Mouse (Mus musculus): ENCODE data around the gene Hist1h4h.

Gene Hist1h4h

DNA sequence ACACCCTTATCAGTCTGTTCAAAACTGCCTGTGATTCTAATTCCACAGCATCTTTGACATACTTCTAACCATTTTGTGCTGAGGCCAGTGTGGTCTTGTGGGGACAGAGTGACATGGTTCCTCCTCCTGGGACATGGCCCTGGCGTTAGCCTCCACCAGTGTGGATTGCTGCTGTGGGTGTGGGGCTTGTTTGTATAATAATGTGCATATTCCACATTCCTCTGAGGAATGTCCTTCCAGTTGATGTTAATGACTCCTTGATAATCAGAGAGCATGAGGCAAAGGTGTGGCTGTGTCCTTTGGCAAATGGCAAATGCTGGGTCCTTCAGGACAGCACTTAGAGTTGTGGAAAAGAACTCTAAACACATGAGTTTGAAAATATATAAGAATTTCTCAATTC lies 17.3 kb upstream of the Hist1h4h start:
- DNase-seq (ENCODE audit: low spot score) = no peak

DNA sequence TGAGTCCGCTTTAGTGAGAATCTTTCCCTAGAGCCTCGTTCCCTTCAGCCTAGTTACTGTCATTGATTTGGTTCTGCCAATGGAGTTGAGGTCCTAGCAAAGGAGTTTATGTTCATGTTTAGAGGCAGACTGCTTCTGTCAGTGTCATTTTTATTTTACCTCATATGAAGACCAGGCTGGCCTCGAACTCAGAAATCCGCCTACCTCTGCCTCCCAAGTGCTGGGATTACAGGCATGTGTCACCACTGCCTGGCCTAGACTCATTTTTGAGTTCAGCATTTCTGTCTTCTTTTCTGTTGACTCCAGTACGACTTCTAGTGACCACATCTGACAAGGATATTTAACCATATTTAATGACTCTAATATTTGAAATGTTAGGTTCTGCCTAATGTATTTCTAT lies 15.6 kb upstream of the Hist1h4h start:
- DNase-seq (ENCODE audit: low spot score) = no peak

GRCm38 (mm10) chr13:23515826-23516620 lies 14.8 kb upstream of the Hist1h4h start:
- DNase-seq (ENCODE audit: low spot score) = no peak

DNA sequence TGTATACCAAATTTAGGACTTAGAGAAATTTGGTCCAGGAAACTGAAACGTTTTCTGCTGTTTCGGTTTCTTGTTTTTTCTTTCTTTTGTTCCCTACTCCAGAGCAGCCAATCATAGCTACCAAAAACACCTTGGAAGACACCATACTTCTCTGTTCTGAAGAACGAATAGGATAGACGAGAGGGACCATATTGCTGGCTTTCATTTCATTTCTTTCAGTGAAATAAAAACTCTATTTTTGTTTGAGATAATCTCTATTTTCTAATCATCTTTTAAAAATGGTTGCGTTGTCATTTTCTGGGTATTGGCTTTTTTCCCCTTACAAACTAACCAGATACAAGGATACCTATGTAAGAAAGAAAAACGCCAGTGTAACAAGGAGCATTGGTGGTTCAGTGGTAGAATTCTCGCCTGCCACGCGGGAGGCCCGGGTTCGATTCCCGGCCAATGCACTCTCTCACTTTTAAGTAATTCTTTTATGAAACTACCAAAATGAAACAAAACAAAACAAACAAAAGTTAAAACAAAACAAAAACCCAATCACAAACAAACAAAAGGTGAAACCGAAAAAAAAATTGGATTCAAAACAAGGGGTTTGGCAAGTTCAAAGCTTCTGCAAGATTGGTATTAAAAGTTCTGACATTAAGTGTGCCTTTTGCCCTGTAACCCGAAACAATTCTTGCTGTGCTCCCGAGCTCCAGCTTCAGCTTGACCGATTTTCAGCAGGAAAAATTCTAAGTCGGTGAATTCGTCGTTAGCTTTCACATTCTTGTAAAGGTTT lies 13.8 kb upstream of the Hist1h4h start:
- peak; percentile 80 for DNase-seq (ENCODE audit: low spot score)

DNA sequence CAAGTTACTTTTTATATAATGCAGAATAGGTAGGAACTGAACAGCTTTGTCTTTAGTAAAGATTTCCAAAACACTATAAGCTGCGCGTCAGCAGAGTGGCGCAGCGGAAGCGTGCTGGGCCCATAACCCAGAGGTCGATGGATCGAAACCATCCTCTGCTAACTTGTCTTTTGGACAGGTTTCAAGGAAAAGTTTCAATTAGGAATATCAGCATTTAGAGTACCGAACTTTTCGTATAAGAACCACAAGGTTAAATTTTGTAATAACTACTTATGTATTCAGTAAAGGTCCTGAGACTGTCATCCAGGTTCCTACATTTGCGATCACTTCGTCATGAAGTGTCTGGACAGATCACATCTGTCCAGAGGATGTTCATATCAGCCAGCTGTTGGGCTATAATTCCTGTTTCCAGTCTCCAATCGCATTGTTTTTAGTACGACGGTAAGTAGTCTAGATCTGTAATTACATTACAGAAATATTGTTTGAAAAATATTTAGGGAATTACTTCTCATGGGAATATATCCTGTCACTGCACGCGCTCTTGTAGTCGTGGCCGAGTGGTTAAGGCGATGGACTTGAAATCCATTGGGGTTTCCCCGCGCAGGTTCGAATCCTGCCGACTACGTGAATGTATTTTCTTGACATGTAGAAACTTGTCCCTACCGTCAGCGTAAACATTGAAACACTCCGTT lies 13.1 kb upstream of the Hist1h4h start:
- peak; percentile 86 for DNase-seq (ENCODE audit: low spot score)

DNA sequence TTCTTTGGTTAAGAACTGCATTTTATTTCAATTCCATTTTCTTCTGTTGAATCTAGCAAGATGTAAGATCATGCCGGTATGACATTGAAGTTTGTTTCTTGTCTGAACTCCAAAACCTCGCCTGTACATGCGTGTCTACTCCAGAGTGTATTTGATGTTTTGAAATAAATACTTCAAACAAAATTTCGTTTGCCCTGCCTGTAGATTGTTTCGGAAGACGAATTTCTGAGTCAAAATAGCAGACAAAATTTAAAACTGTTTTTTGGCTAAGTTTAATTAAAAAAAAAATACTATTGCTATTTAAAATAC lies 12.6 kb upstream of the Hist1h4h start:
- DNase-seq (ENCODE audit: low spot score) = no peak

GRCm38 (mm10) chr13:23518885-23519284 lies 12.0 kb upstream of the Hist1h4h start:
- peak; percentile 88 for DNase-seq (ENCODE audit: low spot score)

- peak; percentile 83 for DNase-seq (ENCODE audit: low spot score)
These were observed 11.4 kb upstream of the Hist1h4h start for GRCm38 (mm10) chr13:23519416-23519815.

DNA sequence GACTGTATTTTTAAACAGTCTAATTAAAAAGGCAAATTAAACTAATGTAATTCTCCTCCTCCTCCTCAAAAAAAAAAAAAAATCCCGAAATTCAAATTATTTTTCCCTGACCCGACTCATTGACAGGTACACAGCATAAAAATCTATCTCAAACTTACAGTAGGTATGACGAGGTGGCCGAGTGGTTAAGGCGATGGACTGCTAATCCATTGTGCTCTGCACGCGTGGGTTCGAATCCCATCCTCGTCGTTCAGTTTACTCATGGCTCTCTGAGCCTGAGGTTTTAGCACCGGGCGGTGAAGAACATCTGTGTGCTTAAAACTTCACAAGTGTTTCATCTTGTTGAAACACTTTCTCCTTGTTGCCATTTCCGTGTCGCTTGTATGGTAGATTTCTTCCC lies 9.1 kb upstream of the Hist1h4h start:
- peak; percentile 66 for DNase-seq (ENCODE audit: low spot score)

DNA sequence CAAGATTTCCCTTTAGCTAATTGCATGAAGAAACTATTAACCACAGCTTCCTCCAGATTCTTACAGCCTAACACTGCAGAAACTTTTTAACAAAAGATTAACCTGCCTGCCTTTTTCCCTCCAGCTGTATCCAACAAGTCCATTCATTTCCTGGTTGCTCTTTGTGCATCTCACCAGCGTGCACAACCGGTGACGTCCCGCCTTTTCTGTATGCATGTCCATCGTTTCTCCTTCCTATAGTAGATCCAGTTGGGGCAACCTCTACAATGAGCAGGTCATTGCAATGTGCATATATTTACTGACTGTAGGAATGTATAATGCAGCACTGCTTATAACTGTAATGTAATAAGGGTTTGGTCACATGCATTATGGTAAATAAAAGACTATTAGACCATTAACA lies 6.9 kb upstream of the Hist1h4h start:
- no peak for DNase-seq (ENCODE audit: low spot score)

GRCm38 (mm10) chr13:23524654-23525053 lies 6.2 kb upstream of the Hist1h4h start:
- peak; percentile 86 for DNase-seq (ENCODE audit: low spot score)

DNA sequence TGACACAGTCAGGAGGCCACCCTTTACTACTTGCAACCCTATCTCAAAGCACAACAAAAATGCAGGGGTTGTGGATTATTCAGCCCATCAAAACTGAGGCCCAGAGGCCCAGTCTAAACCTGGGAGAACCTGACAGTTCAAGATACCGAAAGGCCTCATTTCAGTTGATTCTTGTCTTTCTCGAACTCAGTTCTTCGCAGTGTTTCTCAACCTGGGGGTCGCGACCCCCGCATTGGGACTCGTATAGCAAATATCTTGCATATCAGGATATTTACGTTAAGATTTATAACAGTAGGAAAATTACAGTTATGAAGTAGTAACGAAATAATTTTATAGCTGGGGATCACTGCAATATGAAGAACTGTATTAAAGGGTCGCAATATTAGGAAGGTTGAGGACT lies 4.9 kb upstream of the Hist1h4h start:
- DNase-seq (ENCODE audit: low spot score) = no peak

DNA sequence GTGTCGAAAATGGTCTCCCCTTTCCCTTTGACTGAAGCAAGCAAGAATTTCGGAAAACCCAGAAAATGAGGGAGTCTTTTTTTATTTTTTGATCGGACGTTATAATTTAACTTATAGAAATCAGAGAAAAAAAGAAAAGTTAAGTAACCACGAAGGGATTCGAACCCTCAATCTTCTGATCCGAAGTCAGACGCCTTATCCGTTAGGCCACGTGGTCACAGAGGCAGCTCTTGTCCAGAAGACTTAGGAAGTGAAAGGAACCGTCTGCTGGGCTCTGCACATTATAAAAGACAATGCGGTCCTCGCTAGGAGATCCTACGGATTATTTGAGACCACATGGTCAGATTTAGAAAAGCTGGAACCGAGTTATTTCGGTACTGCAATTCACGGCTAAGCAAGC lies 4.5 kb upstream of the Hist1h4h start:
- DNase-seq (ENCODE audit: low spot score) = peak; percentile 86

DNA sequence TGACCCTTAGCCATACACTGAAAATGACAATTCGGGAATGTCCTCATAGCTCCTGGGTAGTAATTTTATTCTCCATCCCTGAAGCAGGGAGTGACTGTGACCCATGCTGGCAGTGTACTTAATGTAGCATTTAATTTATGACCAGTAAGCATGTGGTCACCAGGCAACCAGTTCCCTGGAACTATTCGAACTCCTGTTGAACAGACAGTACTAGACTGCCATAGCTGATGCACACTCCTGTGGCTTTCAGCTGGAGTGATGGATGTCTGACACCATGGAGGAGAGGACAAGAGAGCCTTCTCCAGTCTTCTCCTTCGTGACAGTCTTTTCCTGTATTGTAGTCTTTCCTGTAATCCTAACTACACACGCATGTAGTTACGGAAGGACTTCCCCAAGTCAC lies 1.8 kb upstream of the Hist1h4h start:
- DNase-seq (ENCODE audit: low spot score) = no peak

DNA sequence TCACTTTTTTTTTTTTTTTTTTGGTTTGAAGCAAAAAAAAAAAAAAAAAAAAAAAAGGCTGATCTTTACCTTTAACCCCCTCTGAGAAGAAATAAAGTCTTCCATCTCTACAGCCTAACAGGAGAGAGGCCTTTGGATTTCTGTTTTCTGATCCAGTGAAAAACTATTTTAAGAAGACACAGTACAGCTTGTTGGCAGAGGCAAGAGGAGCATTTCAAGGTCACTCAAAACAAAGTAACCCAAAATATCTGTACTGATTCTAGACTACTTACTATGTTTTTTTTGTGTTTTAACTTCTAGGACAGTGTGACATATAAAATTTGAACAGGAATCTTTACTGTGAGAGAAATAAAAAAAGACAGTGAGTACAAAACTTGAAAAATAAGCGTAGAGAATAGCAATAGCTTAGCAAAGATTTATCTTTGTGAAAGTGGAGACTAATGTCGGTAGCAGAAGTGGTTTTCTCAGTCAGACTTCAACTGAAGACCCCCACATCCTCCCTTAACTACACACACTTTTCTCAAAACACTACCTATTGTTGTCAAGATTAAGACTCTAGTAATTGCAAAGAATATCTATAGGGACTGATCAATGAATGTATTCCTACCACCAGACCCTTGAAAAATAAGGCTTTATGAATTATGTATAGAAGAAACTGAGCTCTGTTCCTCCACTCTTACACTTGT lies 1.2 kb upstream of the Hist1h4h start:
- no peak for DNase-seq (ENCODE audit: low spot score)

- DNase-seq (ENCODE audit: low spot score) = peak; percentile 73
These were observed 509 bp upstream of the Hist1h4h start for GRCm38 (mm10) chr13:23530181-23530900.

GRCm38 (mm10) chr13:23532262-23533075 lies 1.6 kb downstream of the Hist1h4h start:
- no peak for DNase-seq (ENCODE audit: low spot score)

GRCm38 (mm10) chr13:23533560-23534367 lies 2.9 kb downstream of the Hist1h4h start, which contains the start of gene Hist1h2af:
Gene Hist1h2af, plus strand, starts transcription at chr13:23533906.
- peak; percentile 83 for DNase-seq (ENCODE audit: low spot score)

GRCm38 (mm10) chr13:23534368-23535131 lies 3.7 kb downstream of the Hist1h4h start:
- no peak for DNase-seq (ENCODE audit: low spot score)

Measured in adipocyte (in vitro differentiated cells).